Mouse (Mus musculus) gastrocnemius, postnatal 25 days (tissue): Measurements from ENCODE around the gene Fjx1. TPM values are rescaled to one million over a fixed set of nuclear protein-coding genes. Genes with fewer than 3 reads are reported as not detected.

ENCODE experiments used
- DNase-seq: peaks from one replicate; pipeline ENCODE4 v3.0.0; 2022
- total RNA-seq, 2 experiments: library from RNA; stranded (reverse); gene quantifications; 1 replicate in 1 of 2; 2 replicates in 1 of 2; pipeline ENCODE4 v1.2.3; 2021

Gene Fjx1
- total RNA-seq, 2 experiments from 2014 or later, result 0.77 to 1.0 TPM

GRCm38 (mm10) chr2:102426434-102426833 lies 25.9 kb downstream of the Fjx1 start:
- no peak for DNase-seq

GRCm38 (mm10) chr2:102416149-102416743 lies 36.1 kb downstream of the Fjx1 start:
- DNase-seq, result no peak

GRCm38 (mm10) chr2:102412738-102413137 lies 39.6 kb downstream of the Fjx1 start:
- no peak for DNase-seq

GRCm38 (mm10) chr2:102410615-102411014 lies 41.7 kb downstream of the Fjx1 start:
- no peak for DNase-seq

- DNase-seq, result no peak
Measured at GRCm38 (mm10) chr2:102409741-102410140, 42.6 kb downstream of the Fjx1 start.

- DNase-seq, result no peak
Measured at GRCm38 (mm10) chr2:102407363-102408184, 44.7 kb downstream of the Fjx1 start, which contains the start of gene Trim44. Trim44 (minus strand) TSS chr2:102407828.

GRCm38 (mm10) chr2:102406324-102407304 lies 45.7 kb downstream of the Fjx1 start:
- DNase-seq, result no peak

- no peak for DNase-seq
Measured at GRCm38 (mm10) chr2:102403982-102404381, 48.3 kb downstream of the Fjx1 start.

GRCm38 (mm10) chr2:102403306-102403705 lies 49.0 kb downstream of the Fjx1 start:
- no peak for DNase-seq

GRCm38 (mm10) chr2:102401352-102401692 lies 51.0 kb downstream of the Fjx1 start:
- DNase-seq, result no peak

GRCm38 (mm10) chr2:102400605-102401351 lies 51.5 kb downstream of the Fjx1 start:
- peak; percentile 84 for DNase-seq

- no peak for DNase-seq
Measured at GRCm38 (mm10) chr2:102399864-102400604, 52.3 kb downstream of the Fjx1 start.

Other genes starting within 250 kb of the Fjx1 start
- 10 to 100 TPM; 13.5 to 13.9 TPM for gene Trim44, start 44.7 kb downstream of the Fjx1 start, total RNA-seq
- gene Pamr1, start 97.5 kb upstream of the Fjx1 start, total RNA-seq, result 1 to 10 TPM; 4.7 to 6.9 TPM
- under 1 TPM; 0.05 to 0.69 TPM for gene Slc1a2, start 206.2 kb upstream of the Fjx1 start, total RNA-seq